In the genomic region with DNA sequence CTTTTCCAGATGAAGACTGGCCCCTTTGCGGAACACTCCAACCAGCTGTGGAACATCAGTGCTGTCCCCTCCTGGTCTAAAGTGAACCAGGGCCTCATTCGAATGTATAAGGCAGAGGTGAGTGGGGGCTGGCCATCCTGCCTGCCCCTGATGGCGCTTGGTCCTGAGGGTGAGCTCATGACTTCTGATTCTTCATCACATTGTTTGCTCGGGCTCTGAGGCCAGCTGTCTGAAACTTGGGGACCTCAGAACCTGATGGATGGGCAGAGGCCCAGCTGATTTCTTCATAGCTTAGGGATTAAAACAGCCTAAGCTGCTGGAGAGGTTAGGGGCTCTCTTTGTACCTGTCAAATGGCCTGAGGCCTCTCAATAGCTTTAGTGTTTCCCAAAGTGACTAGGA, we compare ENCODE assay signal across 8 mouse cellular contexts. TPM values are rescaled to one million over a fixed set of nuclear protein-coding genes. Genes with fewer than 3 reads are reported as not detected.
A peak's percentile ranks its signal among the peaks of the same experiment; 100 is the strongest.
DNase-seq lines count a peak whose midpoint lies in the region; ATAC-seq lines count a peak whose summit lies in the region.

No protein-coding gene starts in this region.

- H3K27ac ChIP-seq in embryonic facial prominence, embryonic 14.5 days (replicated peaks; ENCODE audit: low read depth, low read length): peak overlapping the region; percentile 99
- H3K27ac ChIP-seq in hindbrain, embryonic 16.5 days (ENCODE audit: low read depth, low read length): peak overlapping the region; percentile 96; the same call in 1 of the 2 replicates
- no peak overlapping the region; the same call in 1 of the 2 replicates for H3K27ac ChIP-seq in neural tube, embryonic 12.5 days

- peaks cover 57% of the 10 kb centered on the region for H3K4me1 ChIP-seq in embryonic facial prominence, embryonic 14.5 days (ENCODE audit: control insufficient read depth, insufficient read depth, low read length)
- H3K4me1 ChIP-seq in hindbrain, embryonic 16.5 days (ENCODE audit: control insufficient read depth, insufficient read depth, low read depth, low read length): peaks cover 32% of the 10 kb centered on the region
- H3K4me1 ChIP-seq in neural tube, embryonic 12.5 days: peaks cover 58% of the 10 kb centered on the region

- peaks cover 61% of the 10 kb centered on the region for H3K36me3 ChIP-seq in embryonic facial prominence, embryonic 14.5 days (ENCODE audit: control insufficient read depth, insufficient read depth, low read length)
- peaks cover 20% of the 10 kb centered on the region for H3K36me3 ChIP-seq in hindbrain, embryonic 16.5 days (ENCODE audit: control insufficient read depth, insufficient read depth, low read length)
- peaks cover 58% of the 10 kb centered on the region for H3K36me3 ChIP-seq in neural tube, embryonic 12.5 days

- peak; percentile 30 for DNase-seq in kidney, postnatal 10 days
- no peak for DNase-seq in kidney, postnatal 25 days
- no peak for DNase-seq in embryonic facial prominence, embryonic 14.5 days (ENCODE audit: low spot score)
- no peak for DNase-seq in testis, postnatal 10 days (ENCODE audit: low spot score)
- no peak for DNase-seq in frontal cortex, postnatal 10 days (ENCODE audit: low spot score in 2 of 2)

- H3K4me3 ChIP-seq in embryonic facial prominence, embryonic 14.5 days (ENCODE audit: low read depth, low read length): no peak overlapping the region
- no peak overlapping the region for H3K4me3 ChIP-seq in hindbrain, embryonic 16.5 days (ENCODE audit: low read length)
- no peak overlapping the region for H3K4me3 ChIP-seq in neural tube, embryonic 12.5 days

- peak overlapping the region; percentile 65 for H3K9ac ChIP-seq in embryonic facial prominence, embryonic 14.5 days (ENCODE audit: low read depth, low read length)
- peak overlapping the region; percentile 56 for H3K9ac ChIP-seq in hindbrain, embryonic 16.5 days (ENCODE audit: low read depth, low read length)
- no peak overlapping the region for H3K9ac ChIP-seq in neural tube, embryonic 12.5 days

- no peaks in the 10 kb centered on the region for H3K27me3 ChIP-seq in embryonic facial prominence, embryonic 14.5 days (replicated peaks; ENCODE audit: control insufficient read depth, insufficient read depth, low read length)
- no peaks in the 10 kb centered on the region for H3K27me3 ChIP-seq in hindbrain, embryonic 16.5 days (replicated peaks; ENCODE audit: control insufficient read depth, insufficient read depth, low read length)
- no peaks in the 10 kb centered on the region for H3K27me3 ChIP-seq in neural tube, embryonic 12.5 days (replicated peaks)

- H3K4me2 ChIP-seq in embryonic facial prominence, embryonic 14.5 days (ENCODE audit: low read depth, low read length): no peak overlapping the region; the same call in 1 of the 2 replicates
- H3K4me2 ChIP-seq in hindbrain, embryonic 16.5 days (ENCODE audit: low read length): no peak overlapping the region
- 0 out of 2 replicates have a peak overlapping the region, but pooled peaks have one; percentile 2 for H3K4me2 ChIP-seq in neural tube, embryonic 12.5 days (replicated peaks)

- ATAC-seq in embryonic facial prominence, embryonic 14.5 days (ENCODE audit: low read depth): no peak
- no peak for ATAC-seq in hindbrain, embryonic 16.5 days
- no peak for ATAC-seq in neural tube, embryonic 12.5 days (ENCODE audit: low FRiP score, low read depth)
- no peak for ATAC-seq in monocyte, adult 5-6 weeks (replicated peaks; ENCODE audit: insufficient number of reproducible peaks, low FRiP score, low TSS enrichment, poor library complexity, severe bottlenecking)

- WGBS in embryonic facial prominence, embryonic 14.5 days: 57% methylated on average over 4 of the region's 4 CpGs
- WGBS in hindbrain, embryonic 16.5 days: 73% methylated on average over 4 of the region's 4 CpGs
- WGBS in neural tube, embryonic 12.5 days: 84% methylated on average over 4 of the region's 4 CpGs

- H3K9me3 ChIP-seq in embryonic facial prominence, embryonic 14.5 days (ENCODE audit: control insufficient read depth, low read length): no peaks in the 10 kb centered on the region
- no peaks in the 10 kb centered on the region for H3K9me3 ChIP-seq in hindbrain, embryonic 16.5 days (ENCODE audit: control insufficient read depth, low read length)
- no peaks in the 10 kb centered on the region for H3K9me3 ChIP-seq in neural tube, embryonic 12.5 days

RNA-seq across cellular contexts. Expression of gene Ptpa, which starts 27.4 kb away (rescaled TPM):
- 70.2 and 77.1 TPM in 2 replicates for polyA plus RNA-seq in embryonic facial prominence, embryonic 14.5 days (2014; fragmentation: Nextera tagmentation; extraction: Ambion mirVana)
- 153 and 159 TPM in 2 replicates for polyA plus RNA-seq in hindbrain, embryonic 16.5 days (2015; fragmentation: Nextera tagmentation; extraction: Ambion mirVana)
- 129 and 135 TPM in 2 replicates for polyA plus RNA-seq in neural tube, embryonic 12.5 days (2016; fragmentation: Nextera tagmentation; extraction: Ambion mirVana)
- 23.0 to 45.8 TPM (median 34.5 TPM) in 3 replicates for total RNA-seq in monocyte, adult 5-6 weeks (2017)

RNA-seq across cellular contexts. Expression of gene Crat, which starts 27.7 kb away (rescaled TPM):
- 43.5 and 46.9 TPM in 2 replicates for polyA plus RNA-seq in embryonic facial prominence, embryonic 14.5 days (2014; fragmentation: Nextera tagmentation; extraction: Ambion mirVana)
- polyA plus RNA-seq in hindbrain, embryonic 16.5 days (2015; fragmentation: Nextera tagmentation; extraction: Ambion mirVana): 25.4 and 30.8 TPM in 2 replicates
- polyA plus RNA-seq in neural tube, embryonic 12.5 days (2016; fragmentation: Nextera tagmentation; extraction: Ambion mirVana): 26.0 and 27.7 TPM in 2 replicates
- total RNA-seq in monocyte, adult 5-6 weeks (2017): 5.1 to 16.4 TPM (median 6.8 TPM) in 3 replicates

RNA-seq across cellular contexts. Expression of gene Ier5l, which starts 30.7 kb away (rescaled TPM):
- 3.4 TPM in 2 replicates for polyA plus RNA-seq in embryonic facial prominence, embryonic 14.5 days (2014; fragmentation: Nextera tagmentation; extraction: Ambion mirVana)
- 1.2 and 1.4 TPM in 2 replicates for polyA plus RNA-seq in hindbrain, embryonic 16.5 days (2015; fragmentation: Nextera tagmentation; extraction: Ambion mirVana)
- polyA plus RNA-seq in neural tube, embryonic 12.5 days (2016; fragmentation: Nextera tagmentation; extraction: Ambion mirVana): 5.7 and 5.8 TPM in 2 replicates
- 0.29 to 1.8 TPM (median 1.7 TPM) in 3 replicates for total RNA-seq in monocyte, adult 5-6 weeks (2017)

RNA-seq across cellular contexts. Expression of gene Dolpp1, which starts 51.2 kb away (rescaled TPM):
- 28.5 and 29.0 TPM in 2 replicates for polyA plus RNA-seq in embryonic facial prominence, embryonic 14.5 days (2014; fragmentation: Nextera tagmentation; extraction: Ambion mirVana)
- 63.7 and 67.7 TPM in 2 replicates for polyA plus RNA-seq in hindbrain, embryonic 16.5 days (2015; fragmentation: Nextera tagmentation; extraction: Ambion mirVana)
- polyA plus RNA-seq in neural tube, embryonic 12.5 days (2016; fragmentation: Nextera tagmentation; extraction: Ambion mirVana): 51.9 and 52.3 TPM in 2 replicates
- 11.3 to 25.4 TPM (median 19.3 TPM) in 3 replicates for total RNA-seq in monocyte, adult 5-6 weeks (2017)
